Mouse (Mus musculus) stomach, embryonic 16.5 days (tissue): Measurements from ENCODE around the gene Gpr108. TPM values are rescaled to one million over a fixed set of nuclear protein-coding genes. Genes with fewer than 3 reads are reported as not detected.

Experiments used
- ATAC-seq: fragments of 200-750 bp; cut with Nextera tagmentation; 2 replicates; pipeline ENCODE4 v1.8.0; 2017; ENCODE audit warnings: moderate number of reproducible peaks, moderate TSS enrichment; ENCODE audit not compliant: insufficient read depth, low FRiP score
- H3K27ac ChIP-seq: fragments of 300-500 bp; sonication (generic); 2 replicates; pipeline ENCODE4 v1.5.1; 2014; ENCODE audit warnings: low read length
- H3K27me3 ChIP-seq: fragments of 300-500 bp; sonication (generic); 2 replicates; pipeline ENCODE4 v1.6.1; 2014; ENCODE audit warnings: low read length, control low read depth, mixed read lengths; ENCODE audit not compliant: control insufficient read depth, insufficient read depth
- H3K36me3 ChIP-seq: fragments of 300-500 bp; sonication (generic); 2 replicates; pipeline ENCODE4 v1.6.1; 2014; ENCODE audit warnings: low read length; ENCODE audit not compliant: control insufficient read depth, insufficient read depth
- H3K4me1 ChIP-seq: fragments of 300-500 bp; sonication (generic); 2 replicates; pipeline ENCODE4 v1.6.1; 2014; ENCODE audit warnings: low read length, control low read depth, mixed read lengths; ENCODE audit not compliant: control insufficient read depth, insufficient read depth
- H3K4me2 ChIP-seq: fragments of 300-500 bp; sonication (generic); 2 replicates; pipeline ENCODE4 v1.6.1; 2014; ENCODE audit warnings: low read depth, low read length, mixed read lengths
- H3K4me3 ChIP-seq: fragments of 300-500 bp; sonication (generic); replicated peaks from 2 replicates; pipeline ENCODE4 v1.5.1; 2014; ENCODE audit warnings: mild to moderate bottlenecking, low read length
- H3K9ac ChIP-seq: fragments of 300-500 bp; sonication (generic); 2 replicates; pipeline ENCODE4 v1.6.1; 2014; ENCODE audit warnings: low read length
- H3K9me3 ChIP-seq: fragments of 300-500 bp; sonication (generic); replicated peaks from 2 replicates; pipeline ENCODE4 v1.6.1; 2016; ENCODE audit warnings: low read length, control low read depth; ENCODE audit not compliant: control insufficient read depth
- WGBS: fragments of 180-500 bp; shearing (Covaris S2); extraction: QIAGEN DNeasy Blood & Tissue Kit; methylation state at CpG from one replicate; pipeline ENCODE4 v1.1.7; 2014; 5-methylcytosine and 5-hydroxymethylcytosine counted together
- polyA plus RNA-seq: library from polyadenylated mRNA; unstranded; fragments of >200 nt; fragmentation: Nextera tagmentation; extraction: Ambion mirVana; gene quantifications from 2 replicates; pipeline ENCODE4 v1.2.1, GENCODE M21; 2015

Gene Gpr108
- polyA plus RNA-seq, 1 experiment from 2014 or later = 50.0 TPM

- no peak within 1 kb of the TSS for H3K9ac ChIP-seq
- H3K36me3 ChIP-seq = no peaks in the 10 kb centered on the region
- H3K27ac ChIP-seq = no peak within 1 kb of the TSS
- no peak within 1 kb of the TSS for H3K4me2 ChIP-seq
- H3K4me3 ChIP-seq = no peak within 1 kb of the TSS
- WGBS = 77% methylated on average over 3 of the region's 3 CpGs
- no peaks in the 10 kb centered on the region for H3K9me3 ChIP-seq
- no peak for ATAC-seq
- no peaks in the 10 kb centered on the region; the same call in 1 of the 2 replicates for H3K27me3 ChIP-seq
- peaks cover 6% of the 10 kb centered on the region; the same call in 1 of the 2 replicates for H3K4me1 ChIP-seq
Observed at GRCm38 (mm10) chr17:57228014-57228413, 20.2 kb downstream of the Gpr108 start, which contains the start of gene C3. Gene C3, minus strand, starts transcription at chr17:57228136.

GRCm38 (mm10) chr17:57227468-57227867 is 20.8 kb downstream of the Gpr108 start:
- H3K27ac ChIP-seq = no peak overlapping the region
- no peaks in the 10 kb centered on the region for H3K36me3 ChIP-seq
- no peaks in the 10 kb centered on the region for H3K9me3 ChIP-seq
- no peak overlapping the region for H3K4me2 ChIP-seq
- no peak overlapping the region for H3K4me3 ChIP-seq
- WGBS = 85% methylated on average over 2 of the region's 2 CpGs
- peaks cover 5% of the 10 kb centered on the region; the same call in 1 of the 2 replicates for H3K4me1 ChIP-seq
- H3K27me3 ChIP-seq = no peaks in the 10 kb centered on the region; the same call in 1 of the 2 replicates
- H3K9ac ChIP-seq = no peak overlapping the region
- ATAC-seq = no peak

- no peak overlapping the region for H3K4me3 ChIP-seq
- no peaks in the 10 kb centered on the region for H3K4me1 ChIP-seq
- ATAC-seq = no peak
- no peaks in the 10 kb centered on the region for H3K36me3 ChIP-seq
- 63% methylated on average over 9 of the region's 9 CpGs for WGBS
- no peak overlapping the region for H3K9ac ChIP-seq
- no peaks in the 10 kb centered on the region for H3K9me3 ChIP-seq
- H3K27me3 ChIP-seq = no peaks in the 10 kb centered on the region; the same call in 1 of the 2 replicates
- H3K4me2 ChIP-seq = no peak overlapping the region
- H3K27ac ChIP-seq = no peak overlapping the region
Observed at GRCm38 (mm10) chr17:57223313-57223712, 24.9 kb downstream of the Gpr108 start.

GRCm38 (mm10) chr17:57221911-57222310 is 26.3 kb downstream of the Gpr108 start:
- Histone ChIP-seq H3K4me1 (no peaks in the 10 kb centered on the region), H3K4me2 (no peak overlapping the region), H3K4me3 (no peak overlapping the region), H3K9me3 (no peaks in the 10 kb centered on the region), H3K9ac (no peak overlapping the region), H3K27me3 (no peaks in the 10 kb centered on the region; the same call in 1 of the 2 replicates), H3K27ac (no peak overlapping the region), H3K36me3 (no peaks in the 10 kb centered on the region)
- no peak for ATAC-seq
- WGBS = 44% methylated on average over 3 of the region's 4 CpGs

- Histone ChIP-seq H3K36me3 (no peaks in the 10 kb centered on the region), H3K9ac (no peak overlapping the region), H3K4me1 (no peaks in the 10 kb centered on the region), H3K27ac (no peak overlapping the region), H3K4me2 (no peak overlapping the region), H3K4me3 (no peak overlapping the region), H3K27me3 (no peaks in the 10 kb centered on the region; the same call in 1 of the 2 replicates), H3K9me3 (no peaks in the 10 kb centered on the region)
- 25% methylated on average over 3 of the region's 3 CpGs for WGBS
- ATAC-seq = no peak
Observed at GRCm38 (mm10) chr17:57219884-57220207, 28.4 kb downstream of the Gpr108 start.

- H3K27ac ChIP-seq = no peak overlapping the region
- peak; percentile 38; the same call in 1 of the 2 replicates for ATAC-seq
- no peaks in the 10 kb centered on the region for H3K4me1 ChIP-seq
- no peak overlapping the region for H3K4me3 ChIP-seq
- no peaks in the 10 kb centered on the region for H3K9me3 ChIP-seq
- H3K27me3 ChIP-seq = no peaks in the 10 kb centered on the region
- no peak overlapping the region for H3K4me2 ChIP-seq
- no peak overlapping the region for H3K9ac ChIP-seq
- WGBS = 26% methylated on average over 11 of the region's 11 CpGs
- no peaks in the 10 kb centered on the region for H3K36me3 ChIP-seq
Observed at GRCm38 (mm10) chr17:57219167-57219883, 28.9 kb downstream of the Gpr108 start.

- H3K9ac ChIP-seq = no peak overlapping the region
- H3K27me3 ChIP-seq = no peaks in the 10 kb centered on the region
- H3K9me3 ChIP-seq = no peaks in the 10 kb centered on the region
- no peak overlapping the region for H3K4me3 ChIP-seq
- no peaks in the 10 kb centered on the region for H3K4me1 ChIP-seq
- ATAC-seq = no peak
- WGBS = 67% methylated on average over 12 of the region's 12 CpGs
- H3K36me3 ChIP-seq = no peaks in the 10 kb centered on the region
- H3K4me2 ChIP-seq = no peak overlapping the region
- no peak overlapping the region for H3K27ac ChIP-seq
Observed at GRCm38 (mm10) chr17:57218335-57218900, 29.8 kb downstream of the Gpr108 start.

GRCm38 (mm10) chr17:57214676-57215387 is 33.4 kb downstream of the Gpr108 start:
- no peak overlapping the region for H3K4me2 ChIP-seq
- no peaks in the 10 kb centered on the region for H3K36me3 ChIP-seq
- no peaks in the 10 kb centered on the region for H3K4me1 ChIP-seq
- no peak overlapping the region for H3K27ac ChIP-seq
- WGBS = 33% methylated on average over 13 of the region's 13 CpGs
- no peak overlapping the region for H3K9ac ChIP-seq
- no peak for ATAC-seq
- no peaks in the 10 kb centered on the region for H3K27me3 ChIP-seq
- no peaks in the 10 kb centered on the region for H3K9me3 ChIP-seq
- H3K4me3 ChIP-seq = no peak overlapping the region

GRCm38 (mm10) chr17:57211501-57211900 is 36.7 kb downstream of the Gpr108 start:
- H3K9ac ChIP-seq = no peak overlapping the region
- no peaks in the 10 kb centered on the region for H3K9me3 ChIP-seq
- H3K36me3 ChIP-seq = no peaks in the 10 kb centered on the region
- H3K27me3 ChIP-seq = no peaks in the 10 kb centered on the region
- no peak overlapping the region for H3K27ac ChIP-seq
- no peak overlapping the region for H3K4me2 ChIP-seq
- no peak for ATAC-seq
- 59% methylated on average over 9 of the region's 9 CpGs for WGBS
- no peaks in the 10 kb centered on the region for H3K4me1 ChIP-seq
- H3K4me3 ChIP-seq = no peak overlapping the region
